Mouse (Mus musculus) forebrain, embryonic 11.5 days (tissue): ENCODE measurements around the gene Hist2h4. TPM values are rescaled to one million over a fixed set of nuclear protein-coding genes. Genes with fewer than 3 reads are reported as not detected.

Source experiments
- microRNA-seq: library from miRNA; unstranded; fragments of <30 nt; microRNA quantifications from one replicate; pipeline ENCODE4, GENCODE M21; 2016; ENCODE audit not compliant: insufficient number of aligned reads
- polyA plus RNA-seq: library from polyadenylated mRNA; unstranded; fragments of >200 nt; fragmentation: Nextera tagmentation; extraction: Ambion mirVana; gene quantifications from 2 replicates; pipeline ENCODE4 v1.2.1, GENCODE M21; 2014

The Hist2h4 gene
- polyA plus RNA-seq, 1 experiment from 2014 or later = 6.8 TPM

Small RNA genes within 50 kb of the gene (microRNA-seq; reads per million reads assigned to microRNA genes)
- gene Gm44492 (not detected), gene Gm47311 (not detected), gene Gm47313 (not detected)

Other genes with a start within 250 kb of the Hist2h4 start
- gene Vps45, start 204.8 kb downstream of the Hist2h4 start, polyA plus RNA-seq = 20.3 and 24.8 TPM in 2 replicates
- gene Otud7b, start 158.8 kb downstream of the Hist2h4 start, polyA plus RNA-seq = 11.0 and 11.3 TPM in 2 replicates
- gene Mtmr11, start 101.3 kb downstream of the Hist2h4 start, polyA plus RNA-seq = 13.6 and 16.6 TPM in 2 replicates
- 230 and 253 TPM in 2 replicates for gene Sf3b4, start 91.0 kb downstream of the Hist2h4 start, polyA plus RNA-seq
- gene Sv2a, start 82.2 kb downstream of the Hist2h4 start, polyA plus RNA-seq = 8.2 and 9.0 TPM in 2 replicates
- 75.7 and 83.7 TPM in 2 replicates for gene Bola1, start 43.6 kb downstream of the Hist2h4 start, polyA plus RNA-seq
- gene Hist2h2ab, start 43.4 kb downstream of the Hist2h4 start, polyA plus RNA-seq = 0.71 TPM in 1 of 2 replicates, not detected in the other
- gene Hist2h2ac, start 42.4 kb downstream of the Hist2h4 start, polyA plus RNA-seq = 16.5 and 18.7 TPM in 2 replicates
- 14.3 and 15.8 TPM in 2 replicates for gene Hist2h2be, start 42.2 kb downstream of the Hist2h4 start, polyA plus RNA-seq
- gene Hist2h3c2, start 24.2 kb downstream of the Hist2h4 start, polyA plus RNA-seq = 12.8 and 14.8 TPM in 2 replicates
- 29.2 and 49.8 TPM in 2 replicates for gene Hist2h2aa2, start 23.0 kb downstream of the Hist2h4 start, polyA plus RNA-seq
- 18.7 and 28.2 TPM in 2 replicates for gene Hist2h2aa1, start 17.8 kb downstream of the Hist2h4 start, polyA plus RNA-seq
- gene Hist2h3c1, start 16.6 kb downstream of the Hist2h4 start, polyA plus RNA-seq = 2.3 TPM in 1 of 2 replicates, not detected in the other
- 99.6 and 105 TPM in 2 replicates for gene Hist2h3b, start 5.3 kb upstream of the Hist2h4 start, polyA plus RNA-seq
- gene Hist2h2bb, start 6.4 kb upstream of the Hist2h4 start, polyA plus RNA-seq = 24.1 and 28.7 TPM in 2 replicates
- 0.95 and 2.6 TPM in 2 replicates for gene Fcgr1, start 30.7 kb upstream of the Hist2h4 start, polyA plus RNA-seq
- gene BC107364, start 189.0 kb upstream of the Hist2h4 start, polyA plus RNA-seq = not detected in 2 replicates